Mouse (Mus musculus): Measurements from ENCODE around the gene Nab2.

DNA sequence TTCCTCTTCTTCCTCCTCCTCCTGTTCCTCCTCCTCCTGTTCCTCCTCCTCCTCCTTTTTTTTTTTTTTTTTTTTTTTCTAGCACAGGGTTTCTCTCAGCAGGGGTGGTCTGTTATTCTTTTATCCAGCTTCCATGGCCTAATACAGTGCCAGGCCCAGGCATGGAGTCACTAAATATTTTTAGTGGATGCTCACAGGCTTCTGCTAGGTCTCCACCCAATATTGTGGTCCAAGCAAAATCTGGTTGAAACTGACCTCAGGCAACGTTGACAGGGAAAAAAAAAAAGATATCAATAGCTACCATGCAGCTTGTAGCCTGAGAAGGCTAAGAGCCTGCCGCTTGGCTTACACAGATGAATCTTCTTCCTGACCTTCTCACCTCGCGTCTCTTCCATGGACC is 45.7 kb downstream of the Nab2 start:
- TF ChIP-seq CTCF (conservative IDR thresholded peaks at IDR 0.05; ENCODE audit: insufficient read depth, insufficient read length, low read depth, low read length), result no peak
- no peak for TF ChIP-seq POLR2A (IDR thresholded peaks at IDR 0.05; ENCODE audit: low read depth, low read length)
